Mouse (Mus musculus) effector memory CD4-positive, alpha-beta T cell, adult 7 months (primary cell): ENCODE measurements around the gene Dph3. TPM values are rescaled to one million over a fixed set of nuclear protein-coding genes. Genes with fewer than 3 reads are reported as not detected.

Experiments
- polyA plus RNA-seq: library from polyadenylated mRNA; unstranded; fragments of 100-300 nt; shearing (Covaris generic); gene quantifications from one replicate; pipeline ENCODE4 v1.2.1, GENCODE M21; 2017

Gene Dph3
- polyA plus RNA-seq, result 143 TPM

GRCm38 (mm10) chr14:32085486-32086201 lies at the start of gene Dph3:
Gene Dph3 (minus strand): TSS chr14:32085729.

GRCm38 (mm10) chr14:32084761-32085485 lies 606 bp downstream of the Dph3 start, which contains the start of gene Oxnad1:
Gene Oxnad1 (plus strand): TSS chr14:32085374.

Other genes with a start within 250 kb of the Dph3 start
- not detected for gene Galnt15, start 56.7 kb downstream of the Dph3 start, polyA plus RNA-seq
- 12.7 TPM for gene Oxnad1, start 355 bp downstream of the Dph3 start, polyA plus RNA-seq
- gene Msmb, start 56.3 kb upstream of the Dph3 start, polyA plus RNA-seq, result not detected
- gene Ncoa4, start 74.1 kb upstream of the Dph3 start, polyA plus RNA-seq, result 71.2 TPM
- gene Timm23, start 116.2 kb upstream of the Dph3 start, polyA plus RNA-seq, result 188 TPM
- 66.5 TPM for gene Parg, start 116.2 kb upstream of the Dph3 start, polyA plus RNA-seq
- 0.43 TPM for gene Ogdhl, start 236.3 kb upstream of the Dph3 start, polyA plus RNA-seq